Mouse (Mus musculus) mesoderm, embryonic 11.5 days (tissue): ENCODE measurements around the gene Cnga2.
"Not testable (repeated sequence)": the region's sequence is repeated elsewhere in the genome, so short reads cannot be mapped to it uniquely, and the experiment has no call there.

Experiments used
- DNase-seq: peaks from one replicate; pipeline ENCODE4 v3.0.0-alpha.2; 2012; ENCODE audit warnings: low read depth, low spot score

Gene Cnga2

GRCm38 (mm10) chrX:71991549-71991948 lies at the start of gene Cnga2:
Gene Cnga2, plus strand, starts transcription at chrX:71991849.
- DNase-seq = no peak

GRCm38 (mm10) chrX:71946631-71947030 lies 45.0 kb upstream of the Cnga2 start:
- peak; percentile 50 for DNase-seq

- no peak for DNase-seq
These were observed 33.3 kb upstream of the Cnga2 start for GRCm38 (mm10) chrX:71958366-71958765.

- peak; percentile 80 for DNase-seq
These were observed 29.3 kb upstream of the Cnga2 start, which contains the start of gene Prrg3 for GRCm38 (mm10) chrX:71962073-71963051. Gene Prrg3, plus strand, starts transcription at chrX:71962624.

GRCm38 (mm10) chrX:71963275-71963912 lies 28.3 kb upstream of the Cnga2 start:
- DNase-seq = peak; percentile 21

GRCm38 (mm10) chrX:71968216-71968615 lies 23.4 kb upstream of the Cnga2 start:
- no peak for DNase-seq

GRCm38 (mm10) chrX:71968816-71969215 lies 22.8 kb upstream of the Cnga2 start:
- no peak for DNase-seq

- DNase-seq = no peak
These were observed 20.3 kb upstream of the Cnga2 start for GRCm38 (mm10) chrX:71971325-71971724.

GRCm38 (mm10) chrX:71972686-71973085 lies 19.0 kb upstream of the Cnga2 start, which contains the start of gene Fate1:
Gene Fate1, plus strand, starts transcription at chrX:71972986.
- DNase-seq = no peak

- DNase-seq = not testable (repeated sequence)
These were observed 14.0 kb upstream of the Cnga2 start for GRCm38 (mm10) chrX:71977681-71978080.

GRCm38 (mm10) chrX:71980443-71980842 lies 11.2 kb upstream of the Cnga2 start:
- no peak for DNase-seq

GRCm38 (mm10) chrX:71981322-71981721 lies 10.3 kb upstream of the Cnga2 start:
- DNase-seq = no peak

GRCm38 (mm10) chrX:71983205-71983604 lies 8.4 kb upstream of the Cnga2 start:
- DNase-seq = no peak

GRCm38 (mm10) chrX:71983775-71984174 lies 7.9 kb upstream of the Cnga2 start:
- DNase-seq = no peak

GRCm38 (mm10) chrX:71995972-71996371 lies 4.3 kb downstream of the Cnga2 start:
- DNase-seq = no peak

GRCm38 (mm10) chrX:72009930-72010329 lies 18.3 kb downstream of the Cnga2 start:
- DNase-seq = no peak

GRCm38 (mm10) chrX:72012236-72012635 lies 20.6 kb downstream of the Cnga2 start:
- peak; percentile 3 for DNase-seq

GRCm38 (mm10) chrX:72012804-72013203 lies 21.2 kb downstream of the Cnga2 start:
- peak; percentile 7 for DNase-seq

GRCm38 (mm10) chrX:72022241-72022640 lies 30.6 kb downstream of the Cnga2 start:
- no peak for DNase-seq

GRCm38 (mm10) chrX:72022750-72023398 lies 31.2 kb downstream of the Cnga2 start:
- DNase-seq = peak; percentile 44

GRCm38 (mm10) chrX:72023542-72023941 lies 31.9 kb downstream of the Cnga2 start:
- DNase-seq = no peak

- no peak for DNase-seq
These were observed 52.4 kb downstream of the Cnga2 start for GRCm38 (mm10) chrX:72044056-72044455.
